Mouse (Mus musculus) cerebellum, adult 11-12 months (tissue): ENCODE measurements at regions not wholly inside any gene's neighbourhood (a gene's known extent, or its start where the extent isn't known, plus 50 kb on each side); places are given as distances from the start of the nearest gene placed in this dataset.

Experiments
- DNase-seq: peaks from one replicate; pipeline ENCODE4 v3.0.0; 2022

DNA sequence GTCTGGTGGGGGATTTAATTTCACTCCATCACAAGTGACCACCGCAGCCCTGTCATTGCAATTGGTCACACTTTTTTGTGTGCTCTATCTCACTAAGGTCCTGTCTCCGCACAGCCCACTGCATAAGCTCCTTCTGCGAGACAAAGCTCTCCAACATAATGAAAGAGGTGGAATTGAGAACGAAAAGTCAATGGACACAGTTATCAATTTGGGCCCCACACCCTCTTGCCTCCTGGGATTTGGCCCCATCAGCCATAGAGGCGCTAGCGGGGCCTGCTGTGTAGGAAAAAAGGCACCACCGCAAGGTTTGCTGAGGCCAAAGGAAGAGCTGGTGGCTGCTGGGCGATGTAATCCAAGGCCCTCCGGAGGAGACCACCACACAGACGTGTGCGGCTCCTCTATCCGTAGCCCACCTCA, 386.3 kb upstream of the Nr2f2 start:
- DNase-seq: no peak

DNA sequence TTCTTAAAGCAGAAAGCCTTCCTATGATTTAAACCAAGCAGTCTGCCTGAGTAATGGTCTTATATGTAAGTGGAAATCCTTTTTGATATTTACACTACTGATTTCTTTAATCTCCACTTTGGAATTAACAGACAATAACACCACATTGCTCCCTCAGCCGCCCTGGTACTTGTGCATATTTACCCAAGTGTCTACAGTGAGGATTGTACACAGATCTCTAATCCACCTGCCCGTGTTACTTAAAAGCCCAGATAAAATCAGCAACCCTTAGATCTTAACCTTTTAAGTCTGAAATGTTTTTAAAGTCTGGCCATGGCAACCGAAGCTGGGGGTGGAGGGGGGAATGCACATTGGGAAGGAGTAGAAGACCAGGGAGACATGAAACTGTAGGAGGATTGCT, 382.3 kb upstream of the Nr2f2 start:
- DNase-seq: no peak

DNA sequence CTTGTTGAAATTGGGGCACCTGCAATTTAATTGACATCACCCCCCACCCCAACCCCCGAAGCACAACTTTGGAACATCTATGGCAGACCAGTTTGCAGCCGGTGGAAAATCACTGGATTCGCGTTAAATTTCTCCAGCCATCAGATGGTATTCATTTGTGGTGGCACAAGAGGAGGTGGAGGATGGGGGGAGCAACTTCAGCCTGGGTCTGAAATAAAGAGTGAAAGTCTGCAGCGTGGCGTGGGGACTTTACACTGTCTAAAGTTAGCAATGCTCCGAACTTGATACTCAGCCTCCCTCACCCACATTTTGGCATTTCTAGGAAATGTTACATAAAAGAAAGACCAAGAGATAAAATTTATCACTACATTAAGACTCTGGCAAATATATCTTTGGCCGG, 381.8 kb upstream of the Nr2f2 start:
- DNase-seq: no peak

DNA sequence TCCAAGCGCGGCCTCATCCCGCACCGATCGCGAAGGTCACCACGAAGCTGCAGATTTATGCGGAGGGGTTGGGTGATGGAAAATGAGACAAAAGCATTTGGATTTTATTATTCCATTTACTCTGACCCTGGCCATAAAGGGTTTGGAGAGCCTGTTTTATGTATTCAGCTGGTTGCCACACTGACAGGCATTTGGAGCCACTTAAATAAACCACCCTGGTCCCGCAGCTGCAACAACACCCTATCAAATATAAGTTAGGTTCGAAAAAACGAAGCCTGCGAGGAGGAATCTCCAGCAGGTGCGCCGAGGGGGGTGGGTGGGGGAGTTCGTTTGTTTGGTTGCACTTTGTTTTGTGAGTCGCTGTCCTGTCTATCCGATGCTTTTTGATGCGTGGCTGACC, 377.8 kb upstream of the Nr2f2 start:
- DNase-seq: no peak

DNA sequence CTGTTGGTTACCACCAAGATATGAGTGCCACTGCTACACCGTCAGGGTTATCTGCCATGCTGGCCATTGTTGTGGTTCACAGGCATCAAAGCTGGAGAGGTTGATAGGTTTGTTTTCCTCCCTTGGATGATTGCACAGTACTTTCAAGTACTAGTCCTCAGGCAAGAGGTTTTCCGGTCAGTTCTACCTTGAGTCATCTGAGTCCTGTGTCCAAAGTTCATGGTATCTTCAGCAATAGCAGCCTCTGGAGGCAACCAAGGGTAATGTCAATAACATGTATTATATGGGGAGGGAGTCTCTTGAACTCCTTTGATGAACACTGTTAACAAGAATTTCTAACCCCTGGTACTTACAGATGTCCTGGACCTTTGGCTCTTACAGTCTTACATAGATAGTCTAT, 369.1 kb upstream of the Nr2f2 start:
- no peak for DNase-seq

DNA sequence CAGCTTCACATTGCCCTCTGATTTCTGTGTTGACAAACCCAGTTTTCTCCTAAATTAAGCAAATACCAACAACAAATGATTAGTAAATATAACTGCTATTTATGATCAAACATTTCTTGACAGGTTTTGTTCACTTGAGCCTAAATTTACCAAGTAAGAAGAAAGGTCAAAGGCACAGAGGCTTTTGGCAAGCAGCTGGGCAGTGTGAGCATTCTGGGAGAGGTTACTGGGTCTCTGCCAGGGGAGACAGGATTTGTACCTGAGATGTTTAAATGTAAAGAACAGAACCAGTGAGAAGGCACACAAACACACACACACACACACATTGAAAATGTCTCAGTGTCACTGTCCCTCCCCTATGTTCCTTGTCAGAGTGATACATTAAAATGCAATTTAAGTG, 367.0 kb upstream of the Nr2f2 start:
- DNase-seq: no peak

DNA sequence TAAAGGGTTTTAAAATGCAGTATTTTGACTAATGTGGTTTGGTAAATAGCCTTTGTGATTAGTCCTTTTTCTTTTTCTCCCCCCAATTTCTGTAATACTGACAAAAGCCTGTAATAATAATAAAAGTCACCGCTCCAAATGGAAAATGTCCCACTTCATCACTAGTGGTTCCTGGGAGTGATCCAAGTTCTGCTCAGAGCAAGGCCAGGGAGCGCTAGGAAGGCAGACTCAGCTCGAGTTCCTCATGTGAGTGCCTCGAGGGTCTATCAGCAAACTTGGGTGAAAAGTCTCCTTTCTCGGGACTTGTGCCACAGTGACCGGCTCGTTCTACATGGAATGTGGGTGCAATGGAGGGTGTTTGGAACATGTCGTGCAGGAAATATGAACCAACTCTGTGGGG, 363.4 kb upstream of the Nr2f2 start:
- DNase-seq: no peak

DNA sequence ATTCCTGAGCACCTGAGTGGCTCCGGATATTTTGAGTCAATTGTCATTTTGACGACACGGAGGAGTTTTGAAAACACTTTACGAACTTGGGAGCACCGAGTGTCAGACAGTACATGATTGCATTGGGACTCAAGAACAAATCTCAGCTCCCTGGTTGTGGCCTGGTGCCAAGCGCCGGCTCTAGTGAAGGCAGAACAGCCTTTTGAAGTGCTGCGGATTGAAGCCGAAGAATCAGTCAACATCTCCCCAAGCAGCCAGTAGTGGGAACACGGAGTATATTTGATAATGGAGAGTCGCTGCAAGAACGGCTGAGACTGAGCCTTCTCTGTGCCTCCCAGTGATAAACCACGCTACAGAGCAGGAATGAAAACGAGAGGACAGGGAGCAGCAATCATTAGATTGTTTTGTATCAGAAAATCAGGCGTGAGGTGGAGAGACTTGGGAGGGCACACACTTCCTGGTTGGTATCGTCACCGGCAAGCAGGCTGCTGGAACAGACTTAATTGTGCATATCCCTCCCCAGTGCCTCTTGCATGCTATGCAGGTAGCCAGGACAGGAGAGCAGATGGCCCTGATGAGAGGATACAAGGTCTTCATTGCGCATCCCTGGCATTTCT, 351.7 kb upstream of the Nr2f2 start:
- DNase-seq: no peak

DNA sequence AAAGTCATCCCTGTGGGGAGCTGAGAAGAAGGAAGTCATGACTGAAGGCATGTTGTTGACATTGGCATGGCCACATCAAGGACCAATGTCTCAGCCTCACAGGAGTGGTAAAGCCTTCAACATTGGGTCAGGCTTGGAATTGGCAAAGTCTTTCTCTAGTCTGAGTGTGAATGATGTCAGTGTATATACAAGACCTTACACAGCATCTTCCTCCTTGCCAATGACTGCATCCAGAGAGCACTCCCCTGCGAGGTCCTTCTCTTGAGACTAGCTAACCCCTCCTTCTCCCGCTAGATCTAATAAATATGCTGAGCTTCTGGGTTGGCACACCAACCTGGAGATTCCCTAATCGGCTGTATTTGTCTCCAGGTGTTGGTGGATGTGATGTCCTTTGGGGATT, 351.1 kb upstream of the Nr2f2 start:
- DNase-seq: no peak

DNA sequence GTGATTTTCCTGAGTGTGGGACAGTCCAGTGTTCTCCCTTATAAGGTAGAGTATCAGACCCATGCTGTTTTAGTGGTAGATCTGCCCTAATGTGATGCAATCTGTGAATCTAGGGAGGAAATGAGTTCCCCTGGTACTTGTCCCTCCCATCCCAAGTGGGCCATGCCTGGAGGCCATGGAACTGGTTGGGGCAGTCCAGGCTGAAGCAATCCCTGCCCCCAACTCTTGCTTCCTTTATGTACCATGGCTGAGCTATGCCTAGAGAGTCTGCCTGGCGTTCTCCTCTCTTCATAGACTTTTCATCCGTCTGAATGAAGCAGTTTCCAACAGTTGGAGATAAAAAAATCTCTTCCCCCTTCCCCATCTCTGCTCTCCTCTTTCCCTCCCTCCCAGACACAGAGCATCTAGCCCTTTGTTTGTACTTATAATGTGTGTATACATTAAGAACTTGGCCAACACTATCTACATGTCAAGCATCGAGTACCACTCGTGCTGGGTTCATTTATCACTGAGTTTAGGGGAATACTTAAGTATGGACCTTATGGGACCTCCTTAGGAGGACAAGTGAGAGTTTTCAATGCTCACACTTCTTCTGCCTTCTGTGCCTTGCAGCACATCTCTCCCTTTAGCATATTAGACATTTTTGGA, 350.4 kb upstream of the Nr2f2 start:
- no peak for DNase-seq

DNA sequence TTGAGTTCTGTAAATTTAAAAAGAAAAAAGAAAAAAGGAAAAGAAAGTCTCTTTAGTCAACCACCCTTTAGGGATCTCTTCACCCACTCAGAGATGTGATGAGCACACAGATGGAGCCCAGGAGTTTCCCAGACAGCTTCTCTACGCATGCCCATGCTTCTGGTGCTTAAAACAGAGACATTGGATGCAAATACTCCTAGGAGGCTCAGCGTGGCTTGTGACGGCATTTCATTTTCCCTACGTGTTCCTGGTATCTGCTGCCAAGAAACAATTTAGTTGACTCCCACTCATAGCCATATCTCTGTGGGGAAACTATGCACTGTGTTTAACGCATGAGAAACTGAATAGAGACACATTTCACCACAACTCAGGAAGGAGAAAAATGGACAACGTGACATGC, 345.6 kb upstream of the Nr2f2 start:
- DNase-seq: no peak

DNA sequence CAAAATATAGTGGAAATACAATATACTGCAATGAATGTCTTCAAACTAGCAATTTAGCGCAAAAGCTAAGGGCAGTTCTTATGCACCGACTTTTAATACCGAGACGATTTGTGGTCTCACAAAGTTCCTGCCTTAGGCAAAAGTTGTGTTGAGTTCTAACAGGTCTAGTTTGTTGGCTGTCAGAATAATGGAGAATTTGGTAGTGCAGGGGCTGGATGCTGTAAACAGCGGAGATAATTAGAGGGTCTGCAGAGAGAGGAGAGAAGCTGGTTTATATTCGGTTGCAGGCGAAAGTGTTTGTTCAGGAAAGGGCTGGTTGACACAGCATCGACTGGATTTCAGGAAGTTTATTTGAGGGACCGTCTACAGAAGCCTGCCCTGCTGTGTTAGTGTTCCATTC, 339.7 kb upstream of the Nr2f2 start:
- no peak for DNase-seq

DNA sequence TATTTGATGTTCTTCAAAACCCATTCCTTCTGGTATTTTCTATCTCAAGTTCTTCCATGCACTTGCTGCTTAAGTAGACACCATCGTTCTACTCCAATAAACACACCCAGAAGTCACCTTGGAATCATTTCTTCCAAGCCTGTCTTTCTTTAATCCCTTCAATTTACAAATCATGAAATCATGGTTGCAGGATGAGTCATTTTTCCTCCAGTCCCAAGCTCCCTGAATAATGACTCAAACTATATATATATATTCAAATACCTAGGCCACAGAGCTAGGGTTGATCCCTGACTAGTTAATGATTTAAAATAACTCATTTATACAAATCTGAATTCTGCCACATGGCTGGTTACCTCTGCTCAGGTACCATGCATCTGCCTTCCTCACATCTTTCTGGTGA, 337.2 kb upstream of the Nr2f2 start:
- DNase-seq: no peak

DNA sequence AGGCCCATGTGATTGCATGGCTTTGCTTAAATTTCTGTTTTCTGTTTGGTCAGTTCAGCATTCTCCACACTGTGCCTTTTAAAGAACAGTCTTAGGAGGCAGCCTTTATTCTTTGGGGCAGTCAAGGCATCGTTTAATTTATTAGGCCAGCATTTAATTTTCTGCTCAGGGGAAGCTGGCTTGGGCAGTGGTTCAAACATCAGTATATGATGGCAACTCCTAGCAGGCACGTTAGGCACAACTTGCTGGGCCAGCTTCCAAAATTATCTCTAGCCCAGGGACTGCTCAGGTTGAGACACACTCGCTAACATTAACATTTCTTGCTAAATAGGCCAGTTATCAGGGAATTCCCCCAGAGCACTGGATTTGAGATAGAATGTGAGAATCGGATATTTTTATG, 333.9 kb upstream of the Nr2f2 start:
- no peak for DNase-seq

DNA sequence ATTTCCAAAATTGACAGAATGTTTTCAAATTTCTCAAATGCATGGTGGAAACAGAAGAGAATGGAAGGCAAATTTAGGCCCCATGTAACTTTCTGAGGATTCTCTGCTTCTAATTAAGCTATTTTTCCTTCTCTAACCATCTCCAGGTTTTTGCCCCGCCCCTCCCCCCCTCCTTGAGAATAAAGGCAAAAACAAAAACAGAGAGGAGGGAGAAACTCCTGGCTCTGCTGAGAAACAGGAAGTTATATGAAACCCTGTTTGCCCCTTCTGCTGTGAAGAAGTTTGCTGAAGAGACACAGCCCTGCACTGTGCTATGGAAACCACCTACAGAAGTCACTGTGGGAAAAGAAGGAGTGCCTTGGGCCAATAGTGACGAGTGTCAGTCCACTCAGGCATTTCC, 332.9 kb upstream of the Nr2f2 start:
- DNase-seq: no peak

DNA sequence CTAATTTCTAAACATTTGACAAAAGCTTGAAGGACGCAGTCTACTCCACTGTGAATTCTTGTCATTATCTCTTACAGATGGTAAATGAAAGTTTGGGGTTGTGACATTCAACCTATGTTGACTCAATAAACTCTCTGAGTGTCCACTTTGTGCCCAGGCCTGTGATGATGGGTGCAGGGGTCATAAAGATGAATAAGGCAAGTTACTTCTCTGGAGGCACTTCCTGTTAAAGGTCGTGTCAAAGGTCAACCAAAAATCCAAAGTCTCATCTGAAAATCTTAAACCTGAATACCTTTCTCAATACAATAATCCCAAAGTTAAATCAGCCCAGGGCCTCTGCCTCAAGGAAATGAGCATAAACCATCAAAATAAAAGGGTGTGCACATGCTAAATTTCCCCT, 332.5 kb upstream of the Nr2f2 start:
- DNase-seq: no peak

DNA sequence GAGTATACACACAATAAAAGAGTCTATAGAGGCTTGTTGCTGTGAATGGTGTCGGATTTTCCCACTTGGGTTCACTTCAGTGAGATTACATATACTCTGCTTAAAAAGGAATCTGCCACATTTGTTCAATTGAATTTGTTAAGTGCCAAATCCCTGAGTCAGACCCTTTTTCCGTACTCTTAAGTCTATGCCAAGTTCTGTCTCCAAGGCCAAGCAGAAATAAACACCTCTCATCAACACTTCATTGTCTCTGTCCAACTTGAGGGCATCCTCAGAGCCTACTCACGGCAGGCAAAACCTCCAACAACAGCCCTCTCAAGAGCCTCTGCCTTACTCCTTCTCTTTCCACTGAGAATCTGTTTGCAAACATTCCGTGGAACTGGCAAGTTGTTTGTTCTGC, 325.6 kb upstream of the Nr2f2 start:
- no peak for DNase-seq

DNA sequence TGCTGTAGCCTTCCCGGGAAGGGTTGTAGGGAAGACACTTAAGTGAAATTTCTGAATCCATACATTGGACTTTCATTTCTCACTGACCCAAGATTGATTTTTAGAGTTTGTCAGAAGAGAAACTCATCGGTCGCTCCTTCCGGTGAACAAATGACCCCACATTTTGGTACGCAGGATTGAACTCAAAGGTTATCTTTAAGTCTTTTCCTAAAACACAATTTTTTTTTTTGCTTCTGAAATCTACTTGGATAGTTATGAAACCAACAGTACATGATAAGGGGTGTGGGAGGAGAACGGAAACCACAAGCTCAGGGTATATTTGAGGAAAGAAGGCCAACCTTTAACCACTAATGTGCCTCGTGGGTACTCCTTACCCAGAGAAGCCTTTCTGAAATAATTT, 324.3 kb upstream of the Nr2f2 start:
- no peak for DNase-seq

DNA sequence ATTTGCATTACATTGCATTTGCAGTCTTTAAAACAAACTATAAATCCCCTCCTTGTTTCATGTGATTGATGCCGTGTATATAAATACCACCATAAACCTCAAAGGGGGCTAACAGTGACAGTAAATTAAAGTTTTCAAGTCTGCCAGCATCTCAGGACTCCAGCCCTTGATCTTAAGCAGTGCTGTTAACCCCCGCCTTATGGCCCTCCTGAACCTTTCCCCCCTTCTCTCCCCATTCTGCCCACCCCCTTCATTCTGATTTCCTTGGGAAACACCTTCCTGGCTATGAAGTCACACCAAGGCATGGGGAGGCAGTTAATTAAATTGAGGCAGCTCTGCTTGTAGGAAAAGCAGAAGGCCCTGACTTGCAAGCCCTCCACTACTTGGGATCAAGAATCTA, 302.5 kb upstream of the Nr2f2 start:
- DNase-seq: no peak

DNA sequence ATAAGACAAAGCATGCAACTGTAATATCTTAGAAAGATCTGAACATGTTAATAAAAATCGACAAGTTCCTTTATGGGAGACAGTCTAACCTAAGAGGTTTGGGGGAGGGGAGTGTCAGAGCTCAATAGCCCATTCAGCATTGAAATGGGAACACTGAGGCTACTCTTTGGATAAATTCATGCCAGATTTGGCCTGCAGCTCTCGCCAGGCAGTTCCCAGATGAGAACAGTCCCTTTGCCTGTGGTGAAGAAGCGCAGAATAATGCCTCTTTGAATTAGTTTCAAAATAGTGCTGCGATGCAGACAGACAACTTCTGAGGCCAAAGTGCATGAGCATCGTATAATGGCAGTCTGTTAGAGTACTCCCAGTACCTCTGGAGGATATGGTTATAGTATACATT, 293.6 kb upstream of the Nr2f2 start:
- no peak for DNase-seq

DNA sequence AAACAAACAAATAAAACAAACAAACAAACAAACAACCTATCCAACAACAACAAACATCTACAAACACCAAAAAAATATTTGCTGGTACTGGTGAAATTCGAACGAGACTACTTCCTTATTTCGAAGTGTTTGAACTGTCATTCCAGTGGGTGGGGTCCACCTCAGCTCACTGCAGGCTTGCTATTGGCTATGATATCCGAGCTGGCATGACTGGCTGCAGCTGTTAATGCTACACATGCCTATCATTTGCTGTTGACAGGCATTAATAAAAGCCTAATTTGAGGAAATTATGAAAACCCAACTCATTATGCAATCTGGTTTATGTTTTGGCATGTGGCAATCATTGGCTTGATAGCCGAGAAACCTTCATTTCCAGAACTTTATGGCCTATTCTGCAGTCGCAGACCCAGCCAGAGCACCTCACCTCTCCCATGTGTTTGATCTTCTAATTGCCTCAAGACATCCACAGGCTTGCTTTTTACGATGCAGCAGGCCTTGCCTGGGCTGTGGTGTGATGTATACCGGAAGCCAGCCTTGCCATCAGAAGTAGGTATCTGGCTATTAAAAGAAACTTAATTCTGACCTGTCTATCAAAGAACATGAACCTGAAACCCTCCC, 283.3 kb upstream of the Nr2f2 start:
- no peak for DNase-seq

DNA sequence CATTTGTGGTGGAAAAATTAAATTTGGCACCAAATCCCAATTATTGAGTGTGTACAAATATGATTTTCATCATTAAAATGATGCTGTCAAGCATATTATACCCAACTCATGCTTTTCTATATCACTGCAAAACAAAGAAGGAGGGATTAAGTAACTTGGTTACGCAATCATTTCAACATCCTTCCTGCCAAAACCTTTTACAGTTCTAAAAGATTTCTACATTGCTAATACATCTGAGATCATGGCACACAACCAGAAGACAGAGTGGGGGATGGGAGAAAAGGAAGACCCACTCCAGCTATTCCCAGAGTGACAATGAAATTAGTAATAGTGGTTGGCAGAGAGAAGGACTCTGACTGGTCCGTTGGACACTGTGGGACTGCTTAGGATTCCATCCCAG, 280.3 kb upstream of the Nr2f2 start:
- no peak for DNase-seq

DNA sequence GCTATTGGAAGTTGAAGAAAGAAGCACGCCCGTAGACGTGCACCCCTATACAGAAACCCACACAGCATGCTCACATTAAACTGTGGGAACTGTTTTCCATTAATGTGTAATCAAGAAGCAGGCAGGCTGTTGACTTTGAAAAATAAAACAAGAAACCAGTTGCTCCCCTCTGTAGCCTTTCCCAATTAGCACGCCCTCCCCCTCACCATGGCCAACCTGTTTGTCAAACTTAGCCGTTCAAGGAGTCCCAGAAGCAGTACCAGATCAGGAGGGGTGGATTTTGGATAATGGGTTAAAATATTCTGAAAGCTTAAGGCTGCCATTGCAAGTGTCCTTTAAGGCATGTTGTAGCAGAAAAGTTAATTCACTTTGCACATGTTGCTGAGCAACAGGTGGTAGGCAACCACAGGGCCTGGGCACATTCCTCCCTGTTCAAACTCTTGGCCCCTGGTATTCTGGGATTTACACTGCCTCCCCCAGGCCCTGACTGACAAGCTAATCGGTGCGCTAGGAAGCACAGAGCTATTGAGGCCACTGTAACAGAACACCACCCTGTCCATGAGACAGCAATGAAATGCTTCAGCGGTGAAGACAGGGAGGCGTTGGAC, 277.3 kb upstream of the Nr2f2 start:
- no peak for DNase-seq

DNA sequence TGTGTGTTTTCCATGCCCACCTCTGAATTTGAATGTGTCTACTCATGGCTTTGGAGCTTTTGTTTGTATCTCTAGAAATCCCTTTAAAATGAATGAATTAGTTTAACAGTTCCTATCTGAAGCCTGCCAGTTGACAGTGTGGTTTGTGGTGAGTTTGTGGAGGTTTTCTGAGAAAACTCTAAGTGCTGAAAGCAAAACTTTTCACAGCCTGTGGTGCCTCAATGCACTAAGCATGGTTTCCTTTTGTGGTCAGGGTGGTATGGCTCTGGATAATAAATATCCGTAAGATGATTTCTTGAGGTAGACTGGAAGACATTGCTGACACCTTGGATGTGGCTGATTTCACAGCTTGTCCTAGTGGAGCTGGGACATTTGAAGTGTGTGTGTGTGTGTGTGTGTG, 276.5 kb upstream of the Nr2f2 start:
- no peak for DNase-seq

DNA sequence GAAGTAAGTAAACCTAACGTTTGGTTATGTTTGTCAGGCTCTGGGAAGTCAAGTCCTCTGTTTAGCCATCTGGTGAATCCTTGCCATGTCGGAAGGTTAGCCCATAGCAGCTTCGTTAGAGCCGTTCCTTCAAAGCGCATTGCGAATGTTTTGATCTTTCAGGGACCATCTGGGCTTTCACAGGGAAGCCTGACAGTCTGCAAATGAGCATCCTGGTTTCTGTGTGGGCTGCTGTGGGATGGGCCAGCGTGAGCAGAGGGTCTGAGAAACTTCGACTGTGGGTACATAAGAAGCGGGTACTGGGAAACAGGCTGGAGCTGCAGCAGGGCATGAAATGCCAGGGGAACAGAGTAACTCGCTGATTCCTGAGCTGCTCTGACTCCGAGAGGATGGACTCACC, 274.7 kb upstream of the Nr2f2 start:
- DNase-seq: no peak
